In genomic region chr1:131025843-131026190, GRCm38 (mm10) we compare ENCODE assay signal across 25 mouse cellular contexts. TPM values are rescaled to one million over a fixed set of nuclear protein-coding genes. Genes with fewer than 3 reads are reported as not detected.
A peak's percentile ranks its signal among the peaks of the same experiment; 100 is the strongest.
DNase-seq lines count a peak whose midpoint lies in the region; ATAC-seq lines count a peak whose summit lies in the region.
"Had no signal": no experiment of that assay in that cellular context is flagged by ENCODE, and none has a peak within 500 bp of the region (broad histone marks: within the 10 kb centered on the region; RNA-seq: fewer than 3 reads in every experiment).

No protein-coding gene starts in this region.

- DNase-seq in induced T-regulatory cell, adult 2 months (ENCODE audit: low read depth): peak; percentile 79
- DNase-seq in natural killer cell, adult 2 months (ENCODE audit: low spot score in 2 of 2): peak; percentile 77 to 88
- no peak for DNase-seq in thymus, postnatal 14 days
- no peak for DNase-seq in kidney, adult 9 months
- DNase-seq in urinary bladder, adult 2 months (ENCODE audit: low spot score): no peak
- DNase-seq in lung, postnatal 4 days: no peak
- DNase-seq: cerebellum, adult 9-11 months; gastrocnemius, postnatal 36 days; kidney, adult 8-10 months; kidney, postnatal 4 days; right cerebral cortex, adult 18-20 months; thymus, postnatal 36 days had no signal

- no peak overlapping the region for H3K4me2 ChIP-seq in liver, embryonic 16.5 days (ENCODE audit: low read depth, low read length)
- H3K4me2 ChIP-seq: embryonic facial prominence, embryonic 13.5 days; hindbrain, embryonic 12.5 days; neural tube, embryonic 13.5 days had no signal

- no peak overlapping the region for H3K4me3 ChIP-seq in liver, embryonic 16.5 days (ENCODE audit: low read depth, low read length)
- H3K4me3 ChIP-seq: embryonic facial prominence, embryonic 13.5 days; heart, embryonic 10.5 days; hindbrain, embryonic 12.5 days; neural tube, embryonic 13.5 days had no signal

- peak; percentile 13 for ATAC-seq in CD4-positive, CD25-positive, alpha-beta regulatory T cell, adult 4 months
- ATAC-seq in liver, embryonic 16.5 days (ENCODE audit: low read depth): 0 out of 2 replicates have a peak, but pooled peaks have one; percentile 24
- ATAC-seq: forebrain, embryonic 16.5 days; lung, postnatal 0 days had no signal

- 11% methylated on average over 4 of the region's 4 CpGs for WGBS in liver, embryonic 16.5 days (ENCODE audit: insufficient replicate concordance)

- H3K36me3 ChIP-seq in liver, embryonic 16.5 days (ENCODE audit: control insufficient read depth, insufficient read depth): no peaks in the 10 kb centered on the region
- H3K36me3 ChIP-seq: embryonic facial prominence, embryonic 13.5 days; heart, embryonic 10.5 days; hindbrain, embryonic 12.5 days; neural tube, embryonic 13.5 days had no signal

- peaks cover 4% of the 10 kb centered on the region; the same call in 1 of the 2 replicates for H3K4me1 ChIP-seq in liver, embryonic 16.5 days (ENCODE audit: control insufficient read depth, low read depth, low read length)
- H3K4me1 ChIP-seq: hindbrain, embryonic 12.5 days; neural tube, embryonic 13.5 days had no signal

- H3K27me3 ChIP-seq in liver, embryonic 16.5 days (ENCODE audit: control insufficient read depth, insufficient read depth, low read depth, low read length): no peaks in the 10 kb centered on the region
- H3K27me3 ChIP-seq: hindbrain, embryonic 12.5 days; neural tube, embryonic 13.5 days had no signal

- H3K9me3 ChIP-seq in liver, embryonic 16.5 days (replicated peaks; ENCODE audit: control insufficient read depth, low read length): no peaks in the 10 kb centered on the region
- H3K9me3 ChIP-seq: embryonic facial prominence, embryonic 13.5 days; heart, embryonic 10.5 days; hindbrain, embryonic 12.5 days; neural tube, embryonic 13.5 days had no signal

- H3K9ac ChIP-seq in liver, embryonic 16.5 days (ENCODE audit: low read depth, low read length): no peak overlapping the region
- H3K9ac ChIP-seq: embryonic facial prominence, embryonic 13.5 days; hindbrain, embryonic 12.5 days; neural tube, embryonic 13.5 days had no signal

- H3K27ac ChIP-seq in liver, embryonic 16.5 days (ENCODE audit: low read length): no peak overlapping the region
- H3K27ac ChIP-seq: embryonic facial prominence, embryonic 13.5 days; heart, embryonic 10.5 days; hindbrain, embryonic 12.5 days; neural tube, embryonic 13.5 days had no signal

RNA-seq across cellular contexts. Expression of gene Il10, which starts 6.2 kb away (rescaled TPM):
- polyA plus RNA-seq in CD4-positive, CD25-positive, alpha-beta regulatory T cell, adult 4 months (2017; shearing (Covaris generic)): 10 to 100 TPM in 1 of 2 experiments, 1 to 10 TPM in 1; 5.9 to 13.6 TPM
- not detected in 2 replicates for polyA plus RNA-seq in liver, embryonic 16.5 days (2015; fragmentation: Nextera tagmentation; extraction: Ambion mirVana)
- polyA plus RNA-seq in urinary bladder, adult 2 months (2012; rRNA removed): 0.23 and 0.27 TPM in 2 replicates
- polyA plus RNA-seq: adrenal gland, adult 2 months; embryonic facial prominence, embryonic 13.5 days; heart, embryonic 10.5 days; heart, postnatal 0 days; hindbrain, embryonic 12.5 days; intestine, embryonic 14.5 days; liver, adult 2 months; lung, postnatal 0 days; neural tube, embryonic 13.5 days; testis, adult 2 months had no signal

Comparison
In these comparisons a context has a peak if more than half of its experiments do, and no peak if none do; other contexts are left out.
1. DNase-seq: peak in induced T-regulatory cell, adult 2 months (single experiment) and natural killer cell, adult 2 months (2 of 2); none in thymus, postnatal 14 days (single experiment), kidney, adult 9 months (single experiment), urinary bladder, adult 2 months (single experiment) and lung, postnatal 4 days (0 of 2).